Mouse (Mus musculus) embryonic facial prominence, embryonic 13.5 days (tissue): ENCODE measurements around the gene Tubb4b. TPM values are rescaled to one million over a fixed set of nuclear protein-coding genes. Genes with fewer than 3 reads are reported as not detected.

Experiments used
- ATAC-seq: fragments of 200-750 bp; cut with Nextera tagmentation; 2 replicates; pipeline ENCODE4 v1.8.0; 2017; ENCODE audit warnings: low read depth; ENCODE audit not compliant: insufficient number of reproducible peaks, insufficient read depth, low FRiP score, low TSS enrichment
- H3K27ac ChIP-seq: fragments of 300-500 bp; sonication (generic); 2 replicates; pipeline ENCODE4 v1.5.1; 2015; ENCODE audit warnings: moderate library complexity, mild to moderate bottlenecking, inconsistent platforms
- H3K27me3 ChIP-seq: fragments of 300-500 bp; sonication (generic); 2 replicates; pipeline ENCODE4 v1.6.1; 2015; ENCODE audit warnings: mild to moderate bottlenecking, inconsistent platforms
- H3K36me3 ChIP-seq: fragments of 300-500 bp; sonication (generic); 2 replicates; pipeline ENCODE4 v1.6.1; 2015; ENCODE audit warnings: mild to moderate bottlenecking, inconsistent platforms
- H3K4me1 ChIP-seq: fragments of 300-500 bp; sonication (generic); 2 replicates; pipeline ENCODE4 v1.6.1; 2015; ENCODE audit warnings: inconsistent platforms
- H3K4me2 ChIP-seq: fragments of 300-500 bp; sonication (generic); 2 replicates; pipeline ENCODE4 v1.6.1; 2015; ENCODE audit warnings: moderate library complexity, mild to moderate bottlenecking, inconsistent platforms
- H3K4me3 ChIP-seq: fragments of 300-500 bp; sonication (generic); 2 replicates; pipeline ENCODE4 v1.5.1; 2015; ENCODE audit warnings: mild to moderate bottlenecking, inconsistent platforms
- H3K9ac ChIP-seq: fragments of 300-500 bp; sonication (generic); 2 replicates; pipeline ENCODE4 v1.6.1; 2015; ENCODE audit warnings: mild to moderate bottlenecking, inconsistent platforms
- H3K9me3 ChIP-seq: fragments of 300-500 bp; sonication (generic); 2 replicates; pipeline ENCODE4 v1.6.1; 2016; ENCODE audit warnings: inconsistent platforms
- WGBS: fragments of 180-500 bp; shearing (Covaris S2); methylation state at CpG from one replicate; pipeline ENCODE4 v1.1.7; 2015; ENCODE audit warnings: mixed read lengths; 5-methylcytosine and 5-hydroxymethylcytosine counted together
- polyA plus RNA-seq: library from polyadenylated mRNA; unstranded; fragments of >200 nt; fragmentation: Nextera tagmentation; extraction: Ambion mirVana; gene quantifications from 2 replicates; pipeline ENCODE4 v1.2.1, GENCODE M21; 2015

The Tubb4b gene
- polyA plus RNA-seq, 1 experiment from 2014 or later: 438 TPM

DNA sequence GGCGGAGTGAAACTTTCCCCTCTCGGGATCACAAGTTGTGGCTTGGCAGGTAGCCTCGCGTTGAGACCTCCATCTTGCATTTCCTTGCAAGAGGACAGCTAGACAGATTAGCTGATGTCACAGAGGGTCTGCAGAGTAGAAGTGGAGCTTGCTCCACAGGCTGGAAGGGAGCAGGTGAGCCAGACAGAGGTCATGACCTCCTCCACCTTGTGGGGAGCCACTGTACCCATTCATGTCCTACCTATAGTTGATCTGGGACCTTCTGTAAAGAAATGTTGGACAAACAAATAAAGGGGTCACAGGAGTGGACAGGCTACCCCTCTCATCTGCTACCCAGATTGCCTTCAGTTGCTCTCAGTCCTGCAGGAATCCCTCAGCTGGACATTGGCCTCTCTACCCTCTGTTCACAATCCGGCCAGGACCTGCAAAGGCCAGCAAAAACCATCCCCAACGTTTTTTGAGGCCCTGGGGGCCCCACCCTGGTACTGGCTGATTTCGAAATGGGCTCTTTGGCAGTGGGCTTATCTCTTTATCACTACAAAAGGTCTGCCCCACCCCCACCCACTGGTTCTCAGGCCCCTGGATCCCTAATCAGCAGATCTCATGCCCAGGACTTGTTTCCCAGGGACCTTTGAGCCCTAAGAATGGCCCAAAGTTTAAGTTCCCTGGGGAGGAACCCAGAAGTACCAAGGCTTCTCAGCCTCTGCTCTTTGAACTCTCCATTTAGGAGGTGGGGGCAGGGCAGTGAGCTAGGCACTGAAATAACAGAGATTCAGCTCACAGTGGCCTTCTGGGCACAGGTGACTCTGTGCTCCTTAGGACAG lies 49.4 kb downstream of the Tubb4b start:
- Histone ChIP-seq H3K36me3 (no peaks in the 10 kb centered on the region), H3K4me2 (no peak overlapping the region), H3K9ac (no peak overlapping the region), H3K27me3 (peaks cover 46% of the 10 kb centered on the region), H3K9me3 (no peaks in the 10 kb centered on the region), H3K27ac (no peak overlapping the region), H3K4me3 (no peak overlapping the region), H3K4me1 (peaks cover 30% of the 10 kb centered on the region)
- ATAC-seq: no peak
- WGBS: 52% methylated on average over 7 of the region's 7 CpGs

DNA sequence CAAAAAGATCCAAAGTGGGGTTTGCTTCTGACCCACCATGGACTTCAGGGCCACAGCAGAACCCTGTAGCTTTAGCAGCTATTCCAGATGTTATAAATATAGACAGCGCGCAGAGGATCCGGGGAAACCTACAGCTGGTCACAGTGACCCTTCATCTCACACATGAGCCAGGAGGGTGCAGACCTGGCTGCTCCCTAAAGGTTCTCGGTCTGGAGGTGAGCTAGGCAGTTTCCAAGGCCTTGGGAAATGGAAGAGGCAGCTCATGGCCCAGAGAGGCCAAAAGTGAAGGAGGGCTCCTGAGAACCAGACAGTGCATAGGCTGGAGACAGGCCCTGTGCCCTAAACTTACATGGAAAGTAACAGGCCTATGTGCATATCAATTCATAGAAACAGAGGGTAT lies 50.7 kb downstream of the Tubb4b start:
- H3K9ac ChIP-seq: no peak overlapping the region
- no peaks in the 10 kb centered on the region for H3K36me3 ChIP-seq
- H3K27ac ChIP-seq: no peak overlapping the region
- peaks cover 34% of the 10 kb centered on the region for H3K27me3 ChIP-seq
- H3K4me1 ChIP-seq: peaks cover 34% of the 10 kb centered on the region
- H3K4me3 ChIP-seq: no peak overlapping the region
- no peak for ATAC-seq
- no peak overlapping the region for H3K4me2 ChIP-seq
- no peaks in the 10 kb centered on the region for H3K9me3 ChIP-seq
- 89% methylated on average over 4 of the region's 4 CpGs for WGBS

DNA sequence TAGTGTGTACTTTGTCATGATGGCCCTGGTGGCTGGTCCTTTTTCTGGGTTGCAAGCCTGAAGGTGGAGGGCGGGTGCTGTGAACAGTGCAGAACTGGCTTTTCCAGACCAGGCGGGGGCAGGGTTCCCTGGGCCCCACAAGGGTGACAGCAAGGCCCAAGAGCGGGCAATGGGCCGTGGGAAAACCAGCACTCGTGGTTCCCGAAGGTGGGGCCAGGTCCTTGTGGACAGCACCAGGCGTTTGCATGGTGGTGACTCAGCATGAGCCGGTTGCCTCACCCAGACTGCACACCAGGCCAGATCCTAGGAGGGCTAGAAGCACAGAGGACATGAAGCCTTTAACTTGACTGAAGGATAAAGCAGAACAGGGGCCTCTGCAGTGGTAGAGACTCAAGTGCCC lies 51.9 kb downstream of the Tubb4b start:
- Histone ChIP-seq H3K36me3 (no peaks in the 10 kb centered on the region), H3K27ac (no peak overlapping the region), H3K4me2 (no peak overlapping the region), H3K4me3 (no peak overlapping the region), H3K9ac (no peak overlapping the region), H3K9me3 (no peaks in the 10 kb centered on the region), H3K4me1 (peaks cover 33% of the 10 kb centered on the region), H3K27me3 (peaks cover 22% of the 10 kb centered on the region)
- 71% methylated on average over 8 of the region's 8 CpGs for WGBS
- no peak for ATAC-seq

Other genes with a start within 250 kb of the Tubb4b start
- 145 and 153 TPM in 2 replicates for gene Mrpl41, start 249.6 kb downstream of the Tubb4b start, polyA plus RNA-seq
- 5.6 and 7.1 TPM in 2 replicates for gene Pnpla7, start 248.7 kb downstream of the Tubb4b start, polyA plus RNA-seq
- gene Nsmf, start 170.3 kb downstream of the Tubb4b start, polyA plus RNA-seq: 82.5 and 87.4 TPM in 2 replicates
- not detected in 2 replicates for gene Entpd8, start 144.4 kb downstream of the Tubb4b start, polyA plus RNA-seq
- 0.17 TPM in 1 of 2 replicates, not detected in the other for gene Noxa1, start 129.6 kb downstream of the Tubb4b start, polyA plus RNA-seq
- 15.0 and 16.7 TPM in 2 replicates for gene Nrarp, start 43.9 kb downstream of the Tubb4b start, polyA plus RNA-seq
- gene Tor4a, start 27.8 kb downstream of the Tubb4b start, polyA plus RNA-seq: 5.1 and 6.1 TPM in 2 replicates
- gene Nelfb, start 13.2 kb downstream of the Tubb4b start, polyA plus RNA-seq: 110 and 114 TPM in 2 replicates
- gene Stpg3, start 10.1 kb downstream of the Tubb4b start, polyA plus RNA-seq: 0.15 TPM in 1 of 2 replicates, not detected in the other
- not detected in 2 replicates for gene Fam166a, start 6.0 kb downstream of the Tubb4b start, polyA plus RNA-seq
- gene Slc34a3, start 9.7 kb upstream of the Tubb4b start, polyA plus RNA-seq: not detected in 2 replicates
- not detected in 2 replicates for gene Rnf224, start 12.1 kb upstream of the Tubb4b start, polyA plus RNA-seq
- 10.8 and 11.3 TPM in 2 replicates for gene Rnf208, start 17.6 kb upstream of the Tubb4b start, polyA plus RNA-seq
- gene Cysrt1, start 17.8 kb upstream of the Tubb4b start, polyA plus RNA-seq: 0.81 TPM in 1 of 2 replicates, not detected in the other
- 6.9 and 7.9 TPM in 2 replicates for gene AL732309.1, start 22.2 kb upstream of the Tubb4b start, polyA plus RNA-seq
- 24.5 and 25.3 TPM in 2 replicates for gene Tmem203, start 30.7 kb upstream of the Tubb4b start, polyA plus RNA-seq
- 7.5 and 8.2 TPM in 2 replicates for gene Tprn, start 37.9 kb upstream of the Tubb4b start, polyA plus RNA-seq
- 231 and 246 TPM in 2 replicates for gene Ssna1, start 47.7 kb upstream of the Tubb4b start, polyA plus RNA-seq
- 137 and 143 TPM in 2 replicates for gene Anapc2, start 47.8 kb upstream of the Tubb4b start, polyA plus RNA-seq
- not detected in 2 replicates for gene Tmem210, start 63.4 kb upstream of the Tubb4b start, polyA plus RNA-seq
- gene Lrrc26, start 65.2 kb upstream of the Tubb4b start, polyA plus RNA-seq: 0.22 TPM in 2 replicates
- gene Grin1, start 94.5 kb upstream of the Tubb4b start, polyA plus RNA-seq: 0.38 and 1.2 TPM in 2 replicates
- gene Man1b1, start 107.6 kb upstream of the Tubb4b start, polyA plus RNA-seq: 61.1 and 79.4 TPM in 2 replicates
- 23.0 and 25.5 TPM in 2 replicates for gene Dpp7, start 131.7 kb upstream of the Tubb4b start, polyA plus RNA-seq
- 9.9 and 14.9 TPM in 2 replicates for gene Uap1l1, start 141.0 kb upstream of the Tubb4b start, polyA plus RNA-seq
- gene Sapcd2, start 147.6 kb upstream of the Tubb4b start, polyA plus RNA-seq: 38.9 and 47.9 TPM in 2 replicates
- gene Entpd2, start 171.2 kb upstream of the Tubb4b start, polyA plus RNA-seq: 0.87 and 1.1 TPM in 2 replicates
- 42.5 and 48.9 TPM in 2 replicates for gene Npdc1, start 174.6 kb upstream of the Tubb4b start, polyA plus RNA-seq
- gene Fut7, start 198.6 kb upstream of the Tubb4b start, polyA plus RNA-seq: 0.12 and 0.17 TPM in 2 replicates
- 2.9 and 4.0 TPM in 2 replicates for gene Abca2, start 204.0 kb upstream of the Tubb4b start, polyA plus RNA-seq
- gene Clic3, start 232.1 kb upstream of the Tubb4b start, polyA plus RNA-seq: 5.0 and 7.2 TPM in 2 replicates
- 29.4 and 35.9 TPM in 2 replicates for gene Paxx, start 236.4 kb upstream of the Tubb4b start, polyA plus RNA-seq
- gene Ptgds, start 245.3 kb upstream of the Tubb4b start, polyA plus RNA-seq: 1.3 and 2.8 TPM in 2 replicates